Mouse (Mus musculus): ENCODE measurements around the gene Odf3. TPM values are rescaled to one million over a fixed set of nuclear protein-coding genes. Genes with fewer than 3 reads are reported as not detected.

Gene Odf3
- polyA plus RNA-seq, 1 experiment from 2014 or later: 0.48 TPM

- no peak for ATAC-seq (ENCODE audit: insufficient number of reproducible peaks, low FRiP score, low TSS enrichment, low read depth)
- no peaks in the 10 kb centered on the region for H3K9me3 ChIP-seq (replicated peaks)
- H3K27ac ChIP-seq (replicated peaks): no peak overlapping the region
- no peak overlapping the region for H3K4me2 ChIP-seq (replicated peaks)
- no peak overlapping the region for H3K4me3 ChIP-seq (replicated peaks)
- no peaks in the 10 kb centered on the region for H3K36me3 ChIP-seq
- 39% methylated on average over 4 of the region's 4 CpGs for WGBS
- H3K27me3 ChIP-seq: peaks cover 24% of the 10 kb centered on the region
- peaks cover 14% of the 10 kb centered on the region; the same call in 1 of the 2 replicates for H3K4me1 ChIP-seq
- no peak overlapping the region for H3K9ac ChIP-seq
Measured at GRCm38 (mm10) chr7:140845683-140846082, 1.9 kb upstream of the Odf3 start.

- Histone ChIP-seq H3K9ac (no peak overlapping the region), H3K27me3 (peaks cover 19% of the 10 kb centered on the region), H3K36me3 (peaks cover 4% of the 10 kb centered on the region), H3K4me1 (peaks cover 5% of the 10 kb centered on the region; the same call in 1 of the 2 replicates), H3K9me3 (replicated peaks) (no peaks in the 10 kb centered on the region), H3K27ac (replicated peaks) (no peak overlapping the region), H3K4me3 (replicated peaks) (no peak overlapping the region), H3K4me2 (replicated peaks) (no peak overlapping the region)
- ATAC-seq (ENCODE audit: insufficient number of reproducible peaks, low FRiP score, low TSS enrichment, low read depth): no peak
- WGBS: 83% methylated on average over 10 of the region's 10 CpGs
Measured at GRCm38 (mm10) chr7:140846676-140847075, 929 bp upstream of the Odf3 start.

DNA sequence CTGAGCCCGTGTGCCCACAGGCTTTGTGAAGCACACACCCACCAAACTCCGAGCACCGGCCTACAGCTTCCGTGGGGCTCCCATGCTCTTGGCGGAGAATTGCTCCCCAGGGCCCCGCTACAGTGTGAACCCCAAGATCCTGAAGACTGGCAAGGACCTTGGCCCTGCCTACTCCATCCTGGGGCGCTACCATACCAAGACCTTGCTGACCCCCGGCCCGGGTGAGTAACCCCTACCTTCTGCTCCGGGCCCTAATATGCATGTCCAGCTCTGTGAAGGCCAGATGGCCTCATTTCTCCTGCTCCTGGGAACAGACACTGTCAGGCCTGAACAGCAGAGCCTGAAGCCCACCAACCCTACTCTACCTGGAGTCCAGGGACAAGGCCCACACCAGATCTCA is 986 bp downstream of the Odf3 start:
- WGBS: 90% methylated on average over 10 of the region's 10 CpGs
- no peak overlapping the region for H3K9ac ChIP-seq
- ATAC-seq (ENCODE audit: insufficient number of reproducible peaks, low FRiP score, low TSS enrichment, low read depth): no peak
- H3K4me2 ChIP-seq (replicated peaks): no peak overlapping the region
- peaks cover 23% of the 10 kb centered on the region for H3K36me3 ChIP-seq
- peaks cover 8% of the 10 kb centered on the region for H3K27me3 ChIP-seq
- H3K27ac ChIP-seq (replicated peaks): no peak overlapping the region
- no peak overlapping the region for H3K4me3 ChIP-seq (replicated peaks)
- no peaks in the 10 kb centered on the region for H3K9me3 ChIP-seq (replicated peaks)
- H3K4me1 ChIP-seq: peaks cover 5% of the 10 kb centered on the region; the same call in 1 of the 2 replicates

GRCm38 (mm10) chr7:140851916-140852315 is 4.3 kb downstream of the Odf3 start:
- Histone ChIP-seq H3K4me3 (replicated peaks) (no peak overlapping the region), H3K4me1 (peaks cover 15% of the 10 kb centered on the region), H3K4me2 (replicated peaks) (no peak overlapping the region), H3K9ac (no peak overlapping the region), H3K27ac (replicated peaks) (no peak overlapping the region), H3K9me3 (replicated peaks) (no peaks in the 10 kb centered on the region), H3K36me3 (peaks cover 33% of the 10 kb centered on the region), H3K27me3 (no peaks in the 10 kb centered on the region)
- no peak for ATAC-seq (ENCODE audit: insufficient number of reproducible peaks, low FRiP score, low TSS enrichment, low read depth)
- 97% methylated on average over 4 of the region's 4 CpGs for WGBS

GRCm38 (mm10) chr7:140853386-140853785 is 5.8 kb downstream of the Odf3 start:
- no peak for ATAC-seq (ENCODE audit: insufficient number of reproducible peaks, low FRiP score, low TSS enrichment, low read depth)
- WGBS: 77% methylated on average over 9 of the region's 9 CpGs
- H3K4me1 ChIP-seq: peaks cover 18% of the 10 kb centered on the region
- no peak overlapping the region for H3K9ac ChIP-seq
- H3K27me3 ChIP-seq: no peaks in the 10 kb centered on the region
- H3K4me2 ChIP-seq (replicated peaks): no peak overlapping the region
- H3K4me3 ChIP-seq (replicated peaks): no peak overlapping the region
- no peak overlapping the region for H3K27ac ChIP-seq (replicated peaks)
- H3K36me3 ChIP-seq: peaks cover 33% of the 10 kb centered on the region
- H3K9me3 ChIP-seq (replicated peaks): no peaks in the 10 kb centered on the region

DNA sequence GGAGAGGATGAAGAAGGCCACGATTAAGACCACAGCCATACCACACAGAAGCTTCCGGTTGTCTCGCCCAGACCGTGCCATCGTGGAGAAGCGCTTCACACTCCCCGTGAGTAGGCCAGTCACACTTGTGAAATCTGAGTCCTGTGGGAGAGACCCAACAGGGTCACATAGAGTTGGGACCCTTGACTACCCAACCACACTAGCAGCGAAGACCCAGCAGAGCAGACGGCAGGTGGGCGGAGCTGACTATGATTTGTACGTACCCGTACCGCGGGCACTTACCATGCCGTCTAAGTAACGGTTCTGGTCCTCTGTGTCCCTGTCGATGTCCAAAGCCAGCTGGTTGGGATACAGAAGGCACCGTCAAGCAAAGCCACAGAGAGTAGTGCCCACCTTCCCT is 6.9 kb downstream of the Odf3 start:
- H3K9me3 ChIP-seq (replicated peaks): no peaks in the 10 kb centered on the region
- ATAC-seq (ENCODE audit: insufficient number of reproducible peaks, low FRiP score, low TSS enrichment, low read depth): no peak
- H3K4me2 ChIP-seq (replicated peaks): peak overlapping the region; percentile 99
- WGBS: 89% methylated on average over 18 of the region's 18 CpGs
- no peaks in the 10 kb centered on the region for H3K27me3 ChIP-seq
- H3K4me1 ChIP-seq: peaks cover 29% of the 10 kb centered on the region
- H3K27ac ChIP-seq (replicated peaks): no peak overlapping the region
- peaks cover 42% of the 10 kb centered on the region for H3K36me3 ChIP-seq
- H3K9ac ChIP-seq: no peak overlapping the region
- H3K4me3 ChIP-seq (replicated peaks): no peak overlapping the region; the same call in 1 of the 2 replicates

- Histone ChIP-seq H3K4me1 (peaks cover 34% of the 10 kb centered on the region), H3K27ac (replicated peaks) (no peak overlapping the region), H3K9ac (peak overlapping the region; percentile 85), H3K36me3 (peaks cover 49% of the 10 kb centered on the region), H3K27me3 (no peaks in the 10 kb centered on the region), H3K4me3 (replicated peaks) (peak overlapping the region; percentile 90), H3K4me2 (replicated peaks) (peak overlapping the region; percentile 99), H3K9me3 (replicated peaks) (no peaks in the 10 kb centered on the region)
- ATAC-seq (ENCODE audit: insufficient number of reproducible peaks, low FRiP score, low TSS enrichment, low read depth): no peak
- 71% methylated on average over 9 of the region's 9 CpGs for WGBS
Measured at GRCm38 (mm10) chr7:140855181-140855580, 7.6 kb downstream of the Odf3 start.

- peak; percentile 74 for ATAC-seq (ENCODE audit: insufficient number of reproducible peaks, low FRiP score, low TSS enrichment, low read depth)
- Histone ChIP-seq H3K4me1 (peaks cover 34% of the 10 kb centered on the region), H3K9me3 (replicated peaks) (no peaks in the 10 kb centered on the region), H3K9ac (peak within 1 kb of the TSS; percentile 85), H3K27me3 (no peaks in the 10 kb centered on the region), H3K4me2 (replicated peaks) (peak within 1 kb of the TSS; percentile 99), H3K4me3 (replicated peaks) (peak within 1 kb of the TSS; percentile 90), H3K27ac (replicated peaks) (peak within 1 kb of the TSS; percentile 92), H3K36me3 (peaks cover 58% of the 10 kb centered on the region)
- under 1% methylated on average over 51 of the region's 51 CpGs for WGBS
Measured at GRCm38 (mm10) chr7:140855860-140856784, 8.5 kb downstream of the Odf3 start, which contains the start of gene Gm45785. Gm45785 (minus strand) TSS chr7:140856331.

DNA sequence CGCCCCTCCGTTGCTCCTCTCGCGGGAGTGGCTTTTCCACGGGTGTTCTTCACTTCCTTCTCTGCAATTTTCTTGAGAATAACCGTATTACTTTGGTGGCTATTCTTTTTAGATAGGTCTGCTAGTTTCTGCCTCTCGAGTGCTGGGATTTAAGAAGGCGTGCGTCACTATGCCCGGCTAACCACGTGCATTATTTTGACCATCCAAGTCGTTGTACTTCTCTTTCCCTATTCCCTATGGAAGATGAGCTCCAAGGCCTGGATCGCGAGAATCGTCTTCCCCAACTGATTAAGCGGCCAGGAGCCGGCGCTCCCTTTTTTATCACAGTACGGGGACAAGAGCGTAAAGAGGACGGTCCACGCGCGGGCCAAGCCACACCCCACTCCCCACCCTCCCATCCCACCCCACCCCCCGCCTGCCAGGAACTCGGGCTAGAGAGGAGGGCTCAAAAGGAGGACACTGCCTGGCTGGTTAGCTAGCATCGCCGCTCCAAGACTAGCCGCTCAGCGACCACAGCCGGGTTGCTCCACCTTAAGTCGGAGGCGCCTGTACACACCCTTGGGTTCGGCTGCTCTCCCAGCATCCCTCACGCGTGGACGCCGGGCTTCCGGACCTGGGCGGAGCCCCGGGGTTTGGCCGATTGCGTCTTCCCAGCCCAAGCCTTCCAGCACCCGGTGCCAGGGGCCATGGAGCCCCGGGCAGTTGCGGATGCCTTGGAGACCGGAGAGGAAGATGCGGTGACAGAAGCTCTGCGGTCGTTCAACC is 9.4 kb downstream of the Odf3 start, which contains the start of gene Ric8a:
Ric8a (plus strand) TSS at position 173 of the 765 bp plus-strand sequence.
- H3K27me3 ChIP-seq: no peaks in the 10 kb centered on the region
- WGBS: under 1% methylated on average over 50 of the region's 50 CpGs
- H3K9me3 ChIP-seq (replicated peaks): no peaks in the 10 kb centered on the region
- H3K27ac ChIP-seq (replicated peaks): peak within 1 kb of the TSS; percentile 92
- peaks cover 34% of the 10 kb centered on the region for H3K4me1 ChIP-seq
- ATAC-seq (ENCODE audit: insufficient number of reproducible peaks, low FRiP score, low TSS enrichment, low read depth): peak; percentile 87
- peak within 1 kb of the TSS; percentile 85 for H3K9ac ChIP-seq
- H3K4me2 ChIP-seq (replicated peaks): peak within 1 kb of the TSS; percentile 99
- peak within 1 kb of the TSS; percentile 90 for H3K4me3 ChIP-seq (replicated peaks)
- peaks cover 60% of the 10 kb centered on the region for H3K36me3 ChIP-seq

DNA sequence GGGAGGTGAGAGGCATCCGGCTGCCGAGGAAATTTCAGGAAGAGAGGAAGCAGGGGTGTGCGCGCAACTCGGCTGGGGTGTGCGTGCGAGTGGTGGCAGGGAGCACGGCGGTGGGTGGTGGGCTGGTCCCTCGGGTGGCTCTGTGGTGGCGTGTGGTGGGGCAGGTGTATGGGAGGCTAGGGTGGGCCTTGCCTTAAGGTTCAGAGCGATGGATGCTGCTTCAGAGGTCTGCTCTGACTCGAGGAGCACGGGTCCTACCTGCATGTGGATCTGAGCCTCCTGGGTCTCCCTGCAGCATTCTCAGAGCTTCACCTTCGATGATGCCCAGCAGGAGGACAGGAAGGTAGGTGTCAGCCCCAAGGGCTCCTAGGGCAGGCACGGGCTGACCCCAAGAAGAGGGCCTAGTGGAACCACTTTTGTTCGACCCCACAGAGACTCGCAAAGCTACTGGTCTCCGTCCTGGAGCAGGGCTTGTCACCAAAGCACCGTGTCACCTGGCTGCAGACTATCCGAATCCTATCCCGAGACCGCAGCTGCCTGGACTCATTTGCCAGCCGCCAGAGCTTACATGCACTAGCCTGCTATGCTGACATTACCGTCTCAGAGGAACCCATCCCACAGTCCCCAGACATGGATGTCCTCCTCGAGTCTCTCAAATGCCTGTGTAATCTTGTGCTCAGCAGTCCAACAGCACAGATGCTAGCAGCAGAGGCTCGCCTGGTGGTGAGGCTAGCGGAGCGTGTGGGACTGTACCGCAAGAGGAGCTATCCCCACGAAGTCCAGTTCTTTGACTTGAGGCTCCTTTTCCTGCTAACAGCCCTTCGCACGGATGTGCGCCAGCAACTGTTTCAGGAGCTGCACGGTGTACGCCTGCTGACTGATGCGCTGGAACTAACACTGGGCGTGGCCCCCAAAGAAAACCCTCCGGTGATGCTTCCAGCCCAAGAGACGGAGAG is 10.2 kb downstream of the Odf3 start, which contains the start of gene Bet1l:
Bet1l (minus strand) TSS at position 28 of the 956 bp plus-strand sequence.
- ATAC-seq (ENCODE audit: insufficient number of reproducible peaks, low FRiP score, low TSS enrichment, low read depth): peak; percentile 8; the same call in 1 of the 2 replicates
- 33% methylated on average over 40 of the region's 40 CpGs for WGBS
- H3K9ac ChIP-seq: peak within 1 kb of the TSS; percentile 85
- peak within 1 kb of the TSS; percentile 90 for H3K4me3 ChIP-seq (replicated peaks)
- H3K4me2 ChIP-seq (replicated peaks): peak within 1 kb of the TSS; percentile 99
- peak within 1 kb of the TSS; percentile 92 for H3K27ac ChIP-seq (replicated peaks)
- no peaks in the 10 kb centered on the region for H3K9me3 ChIP-seq (replicated peaks)
- peaks cover 60% of the 10 kb centered on the region for H3K36me3 ChIP-seq
- H3K4me1 ChIP-seq: peaks cover 34% of the 10 kb centered on the region
- no peaks in the 10 kb centered on the region for H3K27me3 ChIP-seq

Data from embryonic facial prominence, embryonic 15.5 days (tissue).